Mouse (Mus musculus) hindbrain, postnatal 0 days (tissue): ENCODE measurements around the gene Faf1. TPM values are rescaled to one million over a fixed set of nuclear protein-coding genes. Genes with fewer than 3 reads are reported as not detected.
"Not testable (repeated sequence)": the region's sequence is repeated elsewhere in the genome, so short reads cannot be mapped to it uniquely, and the experiment has no call there.

Experiments used
- ATAC-seq: fragments of 200-750 bp; cut with Nextera tagmentation; 2 replicates; pipeline ENCODE4 v1.8.0; 2017; ENCODE audit warnings: mild to moderate bottlenecking, moderate TSS enrichment, moderate library complexity
- DNase-seq: peaks from one replicate; pipeline ENCODE4 v3.0.0-alpha.2; 2015; ENCODE audit warnings: low spot score
- H3K27ac ChIP-seq: fragments of 300-500 bp; sonication (generic); 2 replicates; pipeline ENCODE4 v1.5.1; 2014; ENCODE audit warnings: mild to moderate bottlenecking
- H3K27me3 ChIP-seq: fragments of 300-500 bp; sonication (generic); 2 replicates; pipeline ENCODE4 v1.6.1; 2014; ENCODE audit warnings: low read length, mixed read lengths; ENCODE audit not compliant: insufficient read depth
- H3K36me3 ChIP-seq: fragments of 300-500 bp; sonication (generic); 2 replicates; pipeline ENCODE4 v1.6.1; 2014; ENCODE audit warnings: low read length, mixed read lengths; ENCODE audit not compliant: insufficient read depth
- H3K4me1 ChIP-seq: fragments of 300-500 bp; sonication (generic); 2 replicates; pipeline ENCODE4 v1.6.1; 2014; ENCODE audit warnings: antibody characterized with exemption, low read length, mixed read lengths; ENCODE audit not compliant: insufficient read depth
- H3K4me2 ChIP-seq: fragments of 300-500 bp; sonication (generic); 2 replicates; pipeline ENCODE4 v1.6.1; 2014; ENCODE audit warnings: low read depth, mild to moderate bottlenecking, low read length, moderate library complexity, mixed read lengths
- H3K4me3 ChIP-seq: fragments of 300-500 bp; sonication (generic); 2 replicates; pipeline ENCODE4 v1.5.1; 2014; ENCODE audit warnings: low read length
- H3K9ac ChIP-seq: fragments of 300-500 bp; sonication (generic); replicated peaks from 2 replicates; pipeline ENCODE4 v1.6.1; 2014; ENCODE audit warnings: mild to moderate bottlenecking, low read length, moderate library complexity, mixed read lengths
- H3K9me3 ChIP-seq: fragments of 300-500 bp; sonication (generic); 2 replicates; pipeline ENCODE4 v1.6.1; 2016; ENCODE audit warnings: low read length, mixed read lengths
- CTCF ChIP-seq: IDR thresholded peaks from 2 replicates; pipeline ENCODE4 v1.5.1; 2016; ENCODE audit warnings: antibody characterized with exemption, control low read depth, low read depth
- WGBS: fragments of 180-500 bp; shearing (Covaris S2); extraction: QIAGEN DNeasy Blood & Tissue Kit; methylation state at CpG from one replicate; pipeline ENCODE4 v1.1.7; 2014; 5-methylcytosine and 5-hydroxymethylcytosine counted together
- polyA plus RNA-seq: library from polyadenylated mRNA; unstranded; fragments of >200 nt; fragmentation: Nextera tagmentation; extraction: Ambion mirVana; gene quantifications from 2 replicates; pipeline ENCODE4 v1.2.1, GENCODE M21; 2015
- total RNA-seq: library from RNA; depleted of rRNA; stranded (reverse); fragments of >200 nt; gene quantifications from 2 replicates; pipeline ENCODE4 v1.2.3, GENCODE M21; 2014

The Faf1 gene
- total and polyA plus RNA-seq, 2 experiments from 2014 or later = 29.6 to 40.5 TPM

DNA sequence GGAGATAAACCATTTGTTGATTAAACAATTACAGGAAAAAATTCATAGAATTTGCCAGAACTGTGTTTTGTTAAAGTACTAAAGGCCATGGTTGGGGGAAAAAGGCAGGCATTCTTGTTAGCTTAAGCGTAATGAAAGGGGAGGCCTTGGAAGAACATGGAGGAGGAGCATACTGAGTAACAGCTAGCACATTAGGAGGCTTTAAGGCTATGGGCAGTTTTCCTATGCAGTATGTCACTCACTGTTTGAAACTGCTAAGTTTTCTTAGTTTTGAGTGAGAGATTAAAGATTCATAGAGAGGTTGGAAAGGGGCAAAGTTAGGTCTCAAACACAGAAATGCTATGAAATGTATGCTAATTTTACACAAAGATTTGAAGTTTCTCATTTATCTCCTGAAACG lies 2.3 kb upstream of the Faf1 start:
- no peak for ATAC-seq
- Histone ChIP-seq H3K9me3 (no peaks in the 10 kb centered on the region), H3K9ac (no peak overlapping the region), H3K27me3 (no peaks in the 10 kb centered on the region), H3K4me1 (no peaks in the 10 kb centered on the region), H3K36me3 (no peaks in the 10 kb centered on the region), H3K4me2 (no peak overlapping the region), H3K4me3 (no peak overlapping the region), H3K27ac (no peak overlapping the region)
- no peak for TF ChIP-seq CTCF
- 87% methylated on average over 2 of the region's 2 CpGs for WGBS
- no peak for DNase-seq

DNA sequence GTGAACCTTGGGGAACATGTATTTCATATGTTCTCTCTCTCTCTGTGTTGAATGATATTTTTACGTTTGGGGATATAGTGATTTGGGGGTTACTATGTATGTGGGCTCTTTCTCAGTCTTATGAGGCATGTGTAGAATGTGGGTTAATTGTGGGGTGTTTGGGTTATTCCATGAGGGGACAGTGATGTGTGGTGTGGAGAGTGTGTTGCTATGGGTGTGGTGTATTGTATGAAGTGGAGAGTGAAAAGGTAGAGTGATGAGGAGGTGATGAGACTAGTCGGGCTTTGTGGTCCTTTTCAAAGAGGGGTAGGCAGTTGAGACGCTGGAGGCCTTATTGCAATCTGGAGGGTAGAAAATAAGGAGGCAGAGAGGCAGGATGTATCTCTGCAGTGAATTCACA lies 833 bp downstream of the Faf1 start:
- no peak for TF ChIP-seq CTCF
- Histone ChIP-seq H3K27ac (peak overlapping the region; percentile 96), H3K9ac (peak overlapping the region; percentile 85), H3K4me2 (peak overlapping the region; percentile 67), H3K36me3 (no peaks in the 10 kb centered on the region), H3K9me3 (no peaks in the 10 kb centered on the region), H3K4me1 (no peaks in the 10 kb centered on the region), H3K4me3 (peak overlapping the region; percentile 93), H3K27me3 (no peaks in the 10 kb centered on the region)
- ATAC-seq (no peak), DNase-seq (no peak)
- WGBS = 0% methylated on average over 3 of the region's 3 CpGs

DNA sequence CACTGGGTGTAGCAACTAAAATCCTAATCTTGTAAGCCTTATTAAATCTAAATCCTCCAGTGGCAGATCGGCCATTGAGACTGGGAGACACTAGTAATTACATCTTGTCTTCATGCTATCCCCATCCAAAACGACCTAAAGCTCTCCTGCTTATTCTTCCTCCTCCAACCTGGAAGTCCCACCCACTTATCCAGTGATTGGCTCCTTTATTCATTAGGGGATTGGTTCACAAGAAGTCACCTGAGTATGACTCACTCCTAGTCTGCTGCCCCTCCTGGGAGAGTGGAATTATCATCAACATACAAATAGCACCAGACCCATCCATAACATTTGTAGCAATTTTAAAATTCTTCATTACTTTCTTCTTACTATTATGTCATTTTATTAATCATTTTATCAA lies 7.2 kb downstream of the Faf1 start:
- no peak overlapping the region for H3K9ac ChIP-seq
- no peaks in the 10 kb centered on the region for H3K9me3 ChIP-seq
- no peak overlapping the region for H3K4me3 ChIP-seq
- no peaks in the 10 kb centered on the region for H3K27me3 ChIP-seq
- H3K36me3 ChIP-seq = no peaks in the 10 kb centered on the region
- H3K27ac ChIP-seq = no peak overlapping the region
- no peak overlapping the region for H3K4me2 ChIP-seq
- no peaks in the 10 kb centered on the region for H3K4me1 ChIP-seq
- ATAC-seq = no peak
- no peak for TF ChIP-seq CTCF
- 74% methylated on average over 2 of the region's 2 CpGs for WGBS
- no peak for DNase-seq

DNA sequence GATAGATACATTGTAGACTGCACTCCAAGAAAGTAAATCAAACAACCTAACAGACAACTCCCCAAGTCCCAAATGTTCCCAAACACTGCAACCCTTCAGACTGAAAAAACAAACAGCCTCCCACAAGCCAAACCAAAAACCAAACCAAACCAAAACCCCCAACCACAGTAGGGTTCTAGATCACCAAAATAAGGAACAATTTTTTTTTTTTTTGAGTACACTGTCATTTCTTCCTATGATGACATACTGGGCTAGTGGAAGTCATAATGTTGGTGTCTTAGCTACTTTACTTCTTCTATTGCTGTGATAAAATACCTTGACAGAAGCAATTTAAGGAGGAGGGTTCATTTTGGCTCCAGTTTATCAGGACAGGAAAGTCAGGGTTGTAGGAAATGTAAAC lies 16.3 kb downstream of the Faf1 start:
- H3K9ac ChIP-seq = no peak overlapping the region
- TF ChIP-seq CTCF = no peak
- no peaks in the 10 kb centered on the region for H3K27me3 ChIP-seq
- H3K36me3 ChIP-seq = no peaks in the 10 kb centered on the region
- H3K4me3 ChIP-seq = no peak overlapping the region
- DNase-seq (no peak), ATAC-seq (no peak)
- no peaks in the 10 kb centered on the region for H3K4me1 ChIP-seq
- H3K27ac ChIP-seq = no peak overlapping the region
- H3K4me2 ChIP-seq = no peak overlapping the region
- no peaks in the 10 kb centered on the region for H3K9me3 ChIP-seq

DNA sequence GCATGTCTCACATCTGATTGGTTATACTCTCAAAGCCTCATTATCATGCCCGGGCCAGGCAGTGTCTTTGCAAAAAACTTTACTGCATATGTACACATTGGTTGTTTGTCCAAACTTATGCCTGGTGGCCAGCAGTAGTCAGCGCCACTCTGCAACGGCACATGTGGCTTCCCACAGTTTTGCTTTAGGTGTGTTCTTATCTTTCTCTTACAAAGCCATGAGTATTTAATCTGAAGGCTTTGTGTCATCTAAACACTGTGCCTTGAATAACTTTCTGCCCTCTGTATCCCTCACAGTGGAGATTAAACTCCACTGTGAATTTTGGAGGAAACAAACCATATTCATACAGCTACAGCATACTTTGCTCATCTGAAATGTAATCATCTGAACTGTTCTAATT lies 24.3 kb downstream of the Faf1 start:
- 85% methylated on average over 3 of the region's 3 CpGs for whole genome bisulfite sequencing
- H3K27me3 ChIP-seq, ATAC-seq, H3K9ac ChIP-seq, H3K36me3 ChIP-seq, H3K4me2 ChIP-seq, H3K27ac ChIP-seq, H3K4me3 ChIP-seq, DNase-seq, H3K4me1 ChIP-seq, H3K9me3 ChIP-seq: not testable (repeated sequence)

DNA sequence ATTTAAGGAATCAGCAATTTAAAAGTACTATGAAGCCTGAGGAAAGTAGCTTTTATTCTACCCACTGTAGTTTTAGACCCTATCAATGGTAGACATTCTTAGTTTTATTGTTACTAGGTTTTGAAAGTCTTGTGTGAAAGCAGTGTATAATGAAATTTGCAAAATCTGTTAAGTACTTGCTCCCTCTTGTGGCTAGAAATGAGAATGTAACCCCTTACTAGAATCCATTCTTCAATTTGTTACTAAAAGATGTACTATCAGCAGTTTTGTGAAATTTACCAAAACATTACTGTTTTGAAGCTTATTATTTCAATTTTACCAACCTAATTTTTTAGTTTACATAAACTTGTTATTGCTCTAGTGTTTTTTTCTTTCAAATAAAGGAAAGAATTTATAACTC lies 27.2 kb downstream of the Faf1 start:
- peak; percentile 79 for DNase-seq
- no peak for ATAC-seq

DNA sequence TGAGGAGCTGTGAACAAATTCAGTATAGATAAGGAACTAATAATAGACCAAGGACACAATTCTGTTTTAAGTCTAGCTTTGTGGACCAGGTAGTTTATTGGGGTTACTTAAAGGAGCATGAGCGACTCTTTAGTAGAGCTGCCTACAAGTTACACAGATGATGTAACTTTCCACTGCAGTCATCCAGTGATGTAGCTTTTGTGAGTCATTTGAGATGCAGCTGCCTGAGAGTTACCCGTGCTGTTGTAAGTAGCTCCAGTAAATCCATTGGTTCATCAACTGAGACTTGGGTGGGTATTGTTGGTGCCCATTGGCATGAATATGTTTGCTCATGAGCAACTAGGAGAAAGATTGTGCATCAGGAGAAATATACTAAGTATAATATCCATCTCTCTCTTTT lies 29.0 kb downstream of the Faf1 start:
- H3K27me3 ChIP-seq = no peaks in the 10 kb centered on the region
- no peak overlapping the region for H3K4me2 ChIP-seq
- no peak for ATAC-seq
- WGBS = 94% methylated on average over 2 of the region's 2 CpGs
- no peak overlapping the region for H3K27ac ChIP-seq
- DNase-seq = no peak
- no peaks in the 10 kb centered on the region for H3K4me1 ChIP-seq
- H3K36me3 ChIP-seq = no peaks in the 10 kb centered on the region
- no peak overlapping the region for H3K4me3 ChIP-seq
- no peaks in the 10 kb centered on the region for H3K9me3 ChIP-seq
- no peak for TF ChIP-seq CTCF
- no peak overlapping the region for H3K9ac ChIP-seq

More for the DNA sequence above, 27.2 kb downstream of the Faf1 start:
- no peaks in the 10 kb centered on the region for H3K27me3 ChIP-seq
- no peaks in the 10 kb centered on the region for H3K9me3 ChIP-seq
- H3K4me2 ChIP-seq = no peak overlapping the region
- no peaks in the 10 kb centered on the region for H3K36me3 ChIP-seq
- H3K27ac ChIP-seq = no peak overlapping the region
- no peak overlapping the region for H3K4me3 ChIP-seq
- peak; percentile 69 for TF ChIP-seq CTCF
- H3K9ac ChIP-seq = no peak overlapping the region
- no peaks in the 10 kb centered on the region for H3K4me1 ChIP-seq
